Comparison of ENCODE assay signal across 1 mouse cellular context in the genomic region with DNA sequence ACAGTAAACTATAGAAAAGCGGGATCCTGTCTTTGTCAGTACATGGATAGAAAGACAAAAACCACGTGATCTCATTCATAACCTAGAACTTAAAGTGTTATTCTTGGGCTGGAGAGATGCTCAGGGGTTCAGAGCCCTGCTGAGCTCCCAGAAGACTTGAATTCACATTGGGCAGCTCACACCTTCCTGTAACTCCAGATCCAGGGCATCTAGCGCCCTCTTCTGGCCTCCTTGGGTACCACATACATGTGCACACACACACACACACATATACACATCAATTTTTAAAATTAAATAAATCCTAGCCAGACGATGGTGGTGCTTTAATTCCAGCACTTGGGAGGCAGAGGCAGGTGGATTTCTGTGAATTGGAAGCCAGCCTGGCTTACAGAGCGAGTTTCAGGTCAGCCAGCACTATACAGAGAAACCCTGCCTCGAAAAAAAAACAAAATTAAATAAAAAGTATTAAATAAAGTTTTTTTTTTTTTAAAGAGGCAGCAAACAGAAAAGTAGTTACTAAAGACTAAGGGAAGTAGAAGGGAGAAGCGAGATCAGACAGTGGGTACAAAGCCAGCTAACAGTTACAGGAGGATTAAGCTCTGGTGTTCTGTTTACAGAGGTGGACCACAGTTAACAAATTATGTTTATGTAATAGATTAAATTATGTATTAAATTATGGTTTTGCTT.
TF ChIP-seq lines count a peak whose summit lies in the region.

No protein-coding gene starts in this region.

TF ChIP-seq in ES-E14, 5 proteins besides CTCF, POLR2A, EP300 and RAD21:
- TF ChIP-seq MAFK (IDR thresholded peaks at IDR 0.05; ENCODE audit: insufficient read depth, low read depth, low read length): 0 out of 2 replicates have a peak, but pooled peaks have one; percentile 12
- TF ChIP-seq ZC3H11A (IDR thresholded peaks at IDR 0.05; ENCODE audit: borderline replicate concordance, low read depth, low read length): no peak
- TF ChIP-seq ZNF384 (IDR thresholded peaks at IDR 0.05; ENCODE audit: low read depth, low read length): peak; percentile 94
